Mouse (Mus musculus) cerebellum, adult 8-10 months (tissue): ENCODE measurements around the gene Ebf1.
A peak's percentile ranks its signal among the peaks of the same experiment; 100 is the strongest.
"Not testable (repeated sequence)": the region's sequence is repeated elsewhere in the genome, so short reads cannot be mapped to it uniquely, and the experiment has no call there.

ENCODE experiments used
- DNase-seq: peaks from one replicate; pipeline ENCODE4 v3.0.0; 2022

The Ebf1 gene

GRCm38 (mm10) chr11:44616788-44617712, at the start of gene Ebf1:
TSS of gene Ebf1 (plus strand) at chr11:44617317.
- peak; percentile 93 for DNase-seq

- not testable (repeated sequence) for DNase-seq
These were observed 46.8 kb upstream of the Ebf1 start for GRCm38 (mm10) chr11:44570336-44570735.

GRCm38 (mm10) chr11:44572781-44573180, 44.3 kb upstream of the Ebf1 start:
- no peak for DNase-seq

- no peak for DNase-seq
These were observed 43.7 kb upstream of the Ebf1 start for GRCm38 (mm10) chr11:44573396-44573795.

- DNase-seq, result no peak
These were observed 42.7 kb upstream of the Ebf1 start for GRCm38 (mm10) chr11:44574391-44574790.

GRCm38 (mm10) chr11:44574820-44575219, 42.3 kb upstream of the Ebf1 start:
- no peak for DNase-seq

GRCm38 (mm10) chr11:44577911-44578310, 39.2 kb upstream of the Ebf1 start:
- no peak for DNase-seq

- peak; percentile 43 for DNase-seq
These were observed 35.8 kb upstream of the Ebf1 start for GRCm38 (mm10) chr11:44581277-44581683.

GRCm38 (mm10) chr11:44586047-44586696, 30.9 kb upstream of the Ebf1 start:
- peak; percentile 78 for DNase-seq

- no peak for DNase-seq
These were observed 24.1 kb upstream of the Ebf1 start for GRCm38 (mm10) chr11:44593016-44593415.

- no peak for DNase-seq
These were observed 22.3 kb upstream of the Ebf1 start for GRCm38 (mm10) chr11:44594768-44595167.

- no peak for DNase-seq
These were observed 10.2 kb upstream of the Ebf1 start for GRCm38 (mm10) chr11:44606881-44607280.

GRCm38 (mm10) chr11:44608646-44609045, 8.5 kb upstream of the Ebf1 start:
- no peak for DNase-seq

GRCm38 (mm10) chr11:44610971-44611781, 5.9 kb upstream of the Ebf1 start:
- DNase-seq, result peak; percentile 93

- no peak for DNase-seq
These were observed 5.0 kb upstream of the Ebf1 start for GRCm38 (mm10) chr11:44612156-44612555.

- no peak for DNase-seq
These were observed 4.3 kb upstream of the Ebf1 start for GRCm38 (mm10) chr11:44612681-44613410.

- no peak for DNase-seq
These were observed 3.5 kb upstream of the Ebf1 start for GRCm38 (mm10) chr11:44613411-44614180.

GRCm38 (mm10) chr11:44616078-44616787, 884 bp upstream of the Ebf1 start:
- no peak for DNase-seq

- peak; percentile 63 for DNase-seq
These were observed 843 bp downstream of the Ebf1 start for GRCm38 (mm10) chr11:44617734-44618586.
